Mouse (Mus musculus): ENCODE measurements at regions not wholly inside any gene's neighbourhood (a gene's known extent, or its start where the extent isn't known, plus 50 kb on each side); places are given as distances from the start of the nearest gene placed in this dataset.

DNA sequence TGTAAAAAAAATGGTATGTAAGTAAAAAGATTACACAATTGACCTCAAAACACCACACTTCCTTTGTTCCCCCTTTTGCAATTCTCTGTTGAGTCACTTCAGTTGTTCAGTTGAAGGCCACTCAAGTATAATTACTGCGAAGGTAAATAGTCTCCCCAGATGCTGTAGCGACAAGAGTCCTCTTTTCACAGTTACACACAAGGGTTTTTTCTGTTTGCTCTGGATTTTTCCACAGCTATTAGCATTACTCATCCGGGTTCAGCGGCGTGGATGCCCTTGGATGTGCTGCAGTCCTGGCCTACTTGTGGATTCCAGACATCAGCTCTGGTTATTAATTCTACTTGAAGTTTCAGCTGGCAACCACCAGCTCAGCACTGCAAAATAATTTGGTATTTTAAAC is 155.1 kb downstream of the Phf3 start:
- ATAC-seq (ENCODE audit: insufficient read depth): no peak
- TF ChIP-seq CTCF (IDR thresholded peaks at IDR 0.05; ENCODE audit: low read depth): no peak
- TF ChIP-seq EP300 (IDR thresholded peaks at IDR 0.05; ENCODE audit: low read depth): no peak
- Histone ChIP-seq H3K36me3 (replicated peaks; ENCODE audit: control insufficient read depth, insufficient read depth, low read depth) (no peaks in the 10 kb centered on the region), H3K27me3 (ENCODE audit: control insufficient read depth, insufficient read depth, low read length) (no peaks in the 10 kb centered on the region), H3K4me1 (replicated peaks; ENCODE audit: control insufficient read depth in 2 of 2, insufficient read depth in 2 of 2, low read length in 1 of 2) (no peaks in the 10 kb centered on the region), H3K9me3 (ENCODE audit: control insufficient read depth, low read length) (no peaks in the 10 kb centered on the region), H3K4me3 (ENCODE audit: insufficient read depth in 1 of 2, low read depth in 2 of 2, low read length in 2 of 2) (no peak overlapping the region), H3K4me2 (ENCODE audit: low read depth) (no peak overlapping the region), H3K27ac (no peak overlapping the region), H3K9ac (replicated peaks) (no peak overlapping the region)
- DNase-seq (ENCODE audit: low read depth in 3 of 3, low spot score in 3 of 3): no peak
- 54% methylated on average over 5 of the region's 5 CpGs for WGBS (ENCODE audit: insufficient replicate concordance)

DNA sequence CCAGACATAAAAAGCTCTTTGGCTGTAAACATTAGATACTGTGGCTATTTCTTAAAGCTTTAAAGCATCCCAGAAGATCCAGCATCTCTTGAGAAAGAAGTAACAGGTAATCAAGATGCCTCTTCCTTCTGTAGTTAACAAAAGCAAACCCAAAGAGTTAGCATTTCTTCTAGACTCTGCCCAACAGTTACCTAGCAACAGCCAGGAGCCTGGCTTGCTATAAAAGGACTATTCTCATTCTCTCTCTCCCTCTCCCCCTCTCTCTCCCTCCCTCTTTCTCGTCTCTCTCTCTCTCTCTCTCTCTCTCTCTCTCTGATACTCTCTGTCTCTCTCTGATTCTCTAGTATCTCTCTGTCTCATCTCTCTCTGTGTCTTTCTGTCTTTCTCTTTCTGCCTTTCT is 157.4 kb downstream of the Phf3 start:
- no peak overlapping the region for H3K9ac ChIP-seq (replicated peaks)
- no peaks in the 10 kb centered on the region for H3K9me3 ChIP-seq (ENCODE audit: control insufficient read depth, low read length)
- WGBS (ENCODE audit: insufficient replicate concordance): 46% methylated on average over 1 of the region's 1 CpGs
- H3K4me3 ChIP-seq (ENCODE audit: insufficient read depth in 1 of 2, low read depth in 2 of 2, low read length in 2 of 2): no peak overlapping the region
- DNase-seq (ENCODE audit: low read depth in 3 of 3, low spot score in 3 of 3) (no peak), ATAC-seq (ENCODE audit: insufficient read depth) (no peak)
- no peaks in the 10 kb centered on the region for H3K4me1 ChIP-seq (replicated peaks; ENCODE audit: control insufficient read depth in 2 of 2, insufficient read depth in 2 of 2, low read length in 1 of 2)
- H3K27me3 ChIP-seq (ENCODE audit: control insufficient read depth, insufficient read depth, low read length): no peaks in the 10 kb centered on the region
- no peak overlapping the region for H3K4me2 ChIP-seq (ENCODE audit: low read depth)
- H3K36me3 ChIP-seq (replicated peaks; ENCODE audit: control insufficient read depth, insufficient read depth, low read depth): no peaks in the 10 kb centered on the region
- no peak overlapping the region for H3K27ac ChIP-seq
- no peak for TF ChIP-seq EP300 (IDR thresholded peaks at IDR 0.05; ENCODE audit: low read depth)
- no peak for TF ChIP-seq CTCF (IDR thresholded peaks at IDR 0.05; ENCODE audit: low read depth)

DNA sequence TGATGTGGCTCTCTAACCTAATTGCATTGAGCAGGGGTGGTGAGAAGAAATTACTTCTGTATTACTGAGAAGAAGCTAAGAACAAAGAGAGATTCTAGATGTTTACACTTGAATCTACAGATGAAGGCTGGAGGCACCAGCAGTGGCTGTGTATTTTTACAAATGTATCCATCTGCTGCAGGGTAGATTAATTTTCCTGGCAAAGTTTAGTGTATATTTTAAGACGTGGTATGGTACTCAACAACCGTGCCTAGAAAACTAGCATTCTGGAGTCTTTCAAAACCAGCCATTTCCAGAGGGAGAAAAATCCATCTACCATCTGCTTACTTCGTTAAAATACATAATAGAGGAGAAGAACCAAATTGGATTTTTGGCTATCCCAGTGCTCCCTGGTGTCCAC is 172.6 kb downstream of the Phf3 start:
- no peak for ATAC-seq (ENCODE audit: insufficient read depth)
- Histone ChIP-seq H3K27ac (no peak overlapping the region), H3K4me2 (ENCODE audit: low read depth) (no peak overlapping the region), H3K9me3 (ENCODE audit: control insufficient read depth, low read length) (no peaks in the 10 kb centered on the region), H3K27me3 (ENCODE audit: control insufficient read depth, insufficient read depth, low read length) (no peaks in the 10 kb centered on the region), H3K4me3 (ENCODE audit: insufficient read depth in 1 of 2, low read depth in 2 of 2, low read length in 2 of 2) (no peak overlapping the region), H3K4me1 (replicated peaks; ENCODE audit: control insufficient read depth in 2 of 2, insufficient read depth in 2 of 2, low read length in 1 of 2) (no peaks in the 10 kb centered on the region), H3K36me3 (replicated peaks; ENCODE audit: control insufficient read depth, insufficient read depth, low read depth) (no peaks in the 10 kb centered on the region), H3K9ac (replicated peaks) (no peak overlapping the region)
- TF ChIP-seq CTCF (IDR thresholded peaks at IDR 0.05; ENCODE audit: low read depth) (no peak), EP300 (IDR thresholded peaks at IDR 0.05; ENCODE audit: low read depth) (no peak)
- 51% methylated on average over 3 of the region's 3 CpGs for WGBS (ENCODE audit: insufficient replicate concordance)
- no peak for DNase-seq (ENCODE audit: low read depth in 3 of 3, low spot score in 3 of 3)

DNA sequence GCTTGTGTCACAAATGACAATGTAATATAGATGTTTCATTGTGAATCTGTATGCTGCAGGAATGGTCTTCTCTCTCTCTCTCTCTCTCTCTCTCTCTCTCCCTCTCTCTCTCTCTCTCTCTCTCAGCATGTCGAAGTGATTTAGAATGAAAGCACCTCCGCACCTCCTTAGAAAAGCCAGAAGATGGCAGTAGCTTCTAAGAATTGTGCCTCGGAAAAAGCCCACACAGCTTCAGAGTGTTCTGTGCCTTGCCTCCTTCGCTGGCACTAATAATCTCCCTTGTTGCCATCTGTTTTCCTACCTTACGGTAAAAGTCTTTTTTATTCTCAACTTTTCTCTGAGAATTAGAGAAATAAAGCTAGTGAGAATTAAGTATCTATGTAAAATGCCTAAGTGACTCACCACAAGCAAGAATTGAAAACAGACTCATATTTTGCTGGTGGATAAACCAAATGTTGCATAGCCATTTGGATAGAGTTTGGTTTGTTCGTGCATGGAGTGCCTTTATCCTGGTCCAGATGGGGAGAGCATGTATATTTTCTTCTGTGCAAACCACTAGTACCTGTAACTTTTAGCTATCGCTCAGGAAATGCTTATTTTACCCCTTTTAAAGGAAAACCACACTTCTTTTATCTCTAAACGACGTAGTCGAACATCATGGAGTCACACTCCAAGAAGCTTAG is 173.2 kb downstream of the Phf3 start:
- no peak overlapping the region for H3K27ac ChIP-seq
- DNase-seq (ENCODE audit: low read depth in 3 of 3, low spot score in 3 of 3) (no peak), ATAC-seq (ENCODE audit: insufficient read depth) (no peak)
- H3K4me1 ChIP-seq (replicated peaks; ENCODE audit: control insufficient read depth in 2 of 2, insufficient read depth in 2 of 2, low read length in 1 of 2): no peaks in the 10 kb centered on the region
- H3K36me3 ChIP-seq (replicated peaks; ENCODE audit: control insufficient read depth, insufficient read depth, low read depth): no peaks in the 10 kb centered on the region
- H3K4me3 ChIP-seq (ENCODE audit: insufficient read depth in 1 of 2, low read depth in 2 of 2, low read length in 2 of 2): no peak overlapping the region
- no peak overlapping the region for H3K9ac ChIP-seq (replicated peaks)
- no peaks in the 10 kb centered on the region for H3K27me3 ChIP-seq (ENCODE audit: control insufficient read depth, insufficient read depth, low read length)
- TF ChIP-seq CTCF (IDR thresholded peaks at IDR 0.05; ENCODE audit: low read depth) (peak; percentile 9; the same call in 1 of the 2 replicates), EP300 (IDR thresholded peaks at IDR 0.05; ENCODE audit: low read depth) (no peak)
- no peaks in the 10 kb centered on the region for H3K9me3 ChIP-seq (ENCODE audit: control insufficient read depth, low read length)
- 39% methylated on average over 10 of the region's 10 CpGs for WGBS (ENCODE audit: insufficient replicate concordance)
- no peak overlapping the region for H3K4me2 ChIP-seq (ENCODE audit: low read depth)

GRCm38 (mm10) chr1:30696342-30696741 is 177.4 kb downstream of the Phf3 start:
- no peaks in the 10 kb centered on the region for H3K9me3 ChIP-seq (ENCODE audit: control insufficient read depth, low read length)
- ATAC-seq (ENCODE audit: insufficient read depth) (no peak), DNase-seq (ENCODE audit: low read depth in 3 of 3, low spot score in 3 of 3) (no peak)
- H3K4me2 ChIP-seq (ENCODE audit: low read depth): no peak overlapping the region
- no peaks in the 10 kb centered on the region for H3K27me3 ChIP-seq (ENCODE audit: control insufficient read depth, insufficient read depth, low read length)
- no peak for TF ChIP-seq EP300 (IDR thresholded peaks at IDR 0.05; ENCODE audit: low read depth)
- no peaks in the 10 kb centered on the region for H3K4me1 ChIP-seq (replicated peaks; ENCODE audit: control insufficient read depth in 2 of 2, insufficient read depth in 2 of 2, low read length in 1 of 2)
- H3K27ac ChIP-seq: no peak overlapping the region
- no peaks in the 10 kb centered on the region for H3K36me3 ChIP-seq (replicated peaks; ENCODE audit: control insufficient read depth, insufficient read depth, low read depth)
- H3K9ac ChIP-seq (replicated peaks): no peak overlapping the region
- no peak overlapping the region for H3K4me3 ChIP-seq (ENCODE audit: insufficient read depth in 1 of 2, low read depth in 2 of 2, low read length in 2 of 2)
